Mouse (Mus musculus) cerebellum, adult 8-10 months (tissue): Measurements from ENCODE around the gene Zfp13.

Experiments
- DNase-seq: peaks from one replicate; pipeline ENCODE4 v3.0.0; 2022

The Zfp13 gene

GRCm38 (mm10) chr17:23592208-23592925, 6.9 kb downstream of the Zfp13 start:
- DNase-seq = peak; percentile 98

GRCm38 (mm10) chr17:23587253-23587652, 12.0 kb downstream of the Zfp13 start:
- DNase-seq = no peak

GRCm38 (mm10) chr17:23585721-23586491, 13.4 kb downstream of the Zfp13 start:
- peak; percentile 75 for DNase-seq

GRCm38 (mm10) chr17:23584786-23585185, 14.5 kb downstream of the Zfp13 start:
- DNase-seq = no peak

- no peak for DNase-seq
These were observed 23.2 kb downstream of the Zfp13 start for GRCm38 (mm10) chr17:23575951-23576552.

GRCm38 (mm10) chr17:23574130-23574529, 25.2 kb downstream of the Zfp13 start:
- no peak for DNase-seq

- no peak for DNase-seq
These were observed 27.2 kb downstream of the Zfp13 start for GRCm38 (mm10) chr17:23572059-23572458.

- no peak for DNase-seq
These were observed 28.2 kb downstream of the Zfp13 start for GRCm38 (mm10) chr17:23571084-23571483.

GRCm38 (mm10) chr17:23570017-23570416, 29.3 kb downstream of the Zfp13 start:
- no peak for DNase-seq

GRCm38 (mm10) chr17:23568370-23568769, 30.9 kb downstream of the Zfp13 start:
- no peak for DNase-seq

- no peak for DNase-seq
These were observed 32.5 kb downstream of the Zfp13 start for GRCm38 (mm10) chr17:23566787-23567186.

- DNase-seq = no peak
These were observed 34.9 kb downstream of the Zfp13 start for GRCm38 (mm10) chr17:23564368-23564715.

GRCm38 (mm10) chr17:23563595-23564367, 35.5 kb downstream of the Zfp13 start, which contains the start of gene Zfp213:
TSS of gene Zfp213 (minus strand) at chr17:23564238.
- DNase-seq = peak; percentile 94

- no peak for DNase-seq
These were observed 39.5 kb downstream of the Zfp13 start for GRCm38 (mm10) chr17:23559767-23560166.

GRCm38 (mm10) chr17:23555243-23555916, 43.9 kb downstream of the Zfp13 start:
- DNase-seq = no peak

- no peak for DNase-seq
These were observed 45.0 kb downstream of the Zfp13 start for GRCm38 (mm10) chr17:23554321-23554720.

GRCm38 (mm10) chr17:23553634-23554120, 45.6 kb downstream of the Zfp13 start:
- DNase-seq = no peak

GRCm38 (mm10) chr17:23552896-23553633, 46.2 kb downstream of the Zfp13 start:
- DNase-seq = no peak

- peak; percentile 32 for DNase-seq
These were observed 47.3 kb downstream of the Zfp13 start for GRCm38 (mm10) chr17:23551963-23552362.

- no peak for DNase-seq
These were observed 47.9 kb downstream of the Zfp13 start for GRCm38 (mm10) chr17:23551416-23551815.

GRCm38 (mm10) chr17:23550856-23551255, 48.4 kb downstream of the Zfp13 start:
- DNase-seq = peak; percentile 48
